Mouse (Mus musculus) stomach, postnatal 0 days (tissue): ENCODE results near the gene Zfp870. TPM values are rescaled to one million over a fixed set of nuclear protein-coding genes. Genes with fewer than 3 reads are reported as not detected.

Experiments
- ATAC-seq: fragments of 200-750 bp; cut with Nextera tagmentation; 2 replicates; pipeline ENCODE4 v1.8.0; 2017; ENCODE audit not compliant: low FRiP score, low TSS enrichment
- DNase-seq: peaks from one replicate; pipeline ENCODE4 v3.0.0-alpha.2; 2016; ENCODE audit warnings: low spot score
- H3K27ac ChIP-seq: fragments of 300-500 bp; sonication (generic); replicated peaks from 2 replicates; pipeline ENCODE4 v1.5.1; 2014; ENCODE audit warnings: mild to moderate bottlenecking, control low read depth
- H3K27me3 ChIP-seq: fragments of 300-500 bp; sonication (generic); 2 replicates; pipeline ENCODE4 v1.6.1; 2014; ENCODE audit warnings: low read length; ENCODE audit not compliant: control insufficient read depth, insufficient read depth
- H3K36me3 ChIP-seq: fragments of 300-500 bp; sonication (generic); 2 replicates; pipeline ENCODE4 v1.6.1; 2014; ENCODE audit warnings: low read length, mixed read lengths; ENCODE audit not compliant: control insufficient read depth, insufficient read depth
- H3K4me1 ChIP-seq: fragments of 300-500 bp; sonication (generic); replicated peaks from 2 replicates; pipeline ENCODE4 v1.6.1; 2014; ENCODE audit warnings: antibody characterized with exemption; ENCODE audit not compliant: control insufficient read depth, insufficient read depth
- H3K4me2 ChIP-seq: fragments of 300-500 bp; sonication (generic); replicated peaks from 2 replicates; pipeline ENCODE4 v1.6.1; 2014; ENCODE audit warnings: low read depth, mild to moderate bottlenecking, control low read depth, moderate library complexity
- H3K4me3 ChIP-seq: fragments of 300-500 bp; sonication (generic); 2 replicates; pipeline ENCODE4 v1.5.1; 2014; ENCODE audit warnings: low read depth, low read length, control low read depth
- H3K9ac ChIP-seq: fragments of 300-500 bp; sonication (generic); 2 replicates; pipeline ENCODE4 v1.6.1; 2014; ENCODE audit warnings: mild to moderate bottlenecking, low read length, control low read depth, mixed read lengths
- H3K9me3 ChIP-seq: fragments of 300-500 bp; sonication (generic); 2 replicates; pipeline ENCODE4 v1.6.1; 2016; ENCODE audit warnings: low read length; ENCODE audit not compliant: control insufficient read depth
- CTCF ChIP-seq: IDR thresholded peaks from 2 replicates; pipeline ENCODE4 v1.5.1; 2016; ENCODE audit warnings: antibody characterized with exemption, low read depth, mild to moderate bottlenecking, moderate library complexity
- EP300 ChIP-seq: optimal IDR thresholded peaks from 2 replicates; pipeline ENCODE3; 2016; ENCODE audit warnings: antibody characterized with exemption
- WGBS: fragments of 180-500 bp; shearing (Covaris S2); extraction: QIAGEN DNeasy Blood & Tissue Kit; methylation state at CpG from one replicate; pipeline ENCODE4 v1.1.7; 2014; 5-methylcytosine and 5-hydroxymethylcytosine counted together
- polyA plus RNA-seq: library from polyadenylated mRNA; unstranded; fragments of >200 nt; fragmentation: Nextera tagmentation; extraction: Ambion mirVana; gene quantifications from 2 replicates; pipeline ENCODE4 v1.2.1, GENCODE M21; 2015

Gene Zfp870
- polyA plus RNA-seq, 1 experiment from 2014 or later, result 2.6 TPM

DNA sequence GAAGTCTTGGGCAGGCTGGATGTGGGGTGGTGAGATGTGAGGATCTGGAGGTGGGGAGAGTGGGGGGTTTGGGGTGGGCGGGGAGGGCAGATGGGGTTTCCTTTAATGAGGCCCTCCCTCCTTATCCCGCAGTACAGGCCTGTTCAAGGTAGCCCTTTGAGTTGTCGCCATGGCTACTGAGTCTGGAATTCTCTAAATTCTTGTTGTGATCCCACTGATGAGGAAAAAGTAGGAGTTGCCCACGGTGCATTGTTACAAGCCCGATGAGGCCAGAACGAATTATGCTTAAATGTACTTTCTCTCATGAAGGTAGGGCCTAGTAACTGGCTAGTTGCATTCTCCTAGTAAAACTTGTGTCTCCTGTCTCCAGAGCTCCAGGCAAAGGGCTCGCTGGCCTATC, 39.9 kb downstream of the Zfp870 start:
- no peak for DNase-seq

DNA sequence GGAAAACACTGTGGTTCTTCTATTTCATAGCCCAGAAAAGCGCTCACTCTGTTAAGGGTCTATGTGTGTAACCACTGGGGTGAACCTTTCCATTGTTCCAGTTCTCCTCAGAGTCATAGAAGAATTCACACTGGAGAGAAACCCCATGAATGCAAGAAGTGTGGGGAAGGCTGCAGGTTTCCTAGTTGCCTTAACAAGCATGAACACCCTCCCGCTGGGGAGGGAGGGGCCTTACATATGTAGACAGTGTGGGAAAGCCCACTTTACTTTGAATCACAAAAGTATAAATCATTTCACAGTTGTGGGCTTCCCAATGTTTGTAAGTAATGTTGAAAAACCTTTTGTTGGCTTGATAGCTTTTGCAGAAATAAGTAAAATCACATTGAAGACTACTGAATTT, 50.1 kb downstream of the Zfp870 start:
- Histone ChIP-seq H3K9ac (no peak overlapping the region), H3K4me2 (no peak overlapping the region), H3K27ac (no peak overlapping the region), H3K36me3 (no peaks in the 10 kb centered on the region), H3K4me1 (no peaks in the 10 kb centered on the region), H3K27me3 (no peaks in the 10 kb centered on the region), H3K4me3 (no peak overlapping the region), H3K9me3 (0 out of 2 replicates have a peak, but pooled peaks cover 2% of the 10 kb centered on the region)
- TF ChIP-seq EP300 (no peak), CTCF (no peak)
- ATAC-seq (no peak), DNase-seq (no peak)
- WGBS, result 86% methylated on average over 2 of the region's 2 CpGs

More for the DNA sequence above, 39.9 kb downstream of the Zfp870 start:
- H3K4me2 ChIP-seq, result no peak overlapping the region
- 39% methylated on average over 7 of the region's 7 CpGs for WGBS
- H3K27ac ChIP-seq, result no peak overlapping the region
- H3K4me3 ChIP-seq, result no peak overlapping the region
- H3K36me3 ChIP-seq, result no peaks in the 10 kb centered on the region
- H3K9me3 ChIP-seq, result no peaks in the 10 kb centered on the region
- ATAC-seq, result no peak
- H3K4me1 ChIP-seq, result no peaks in the 10 kb centered on the region
- H3K9ac ChIP-seq, result no peak overlapping the region
- TF ChIP-seq EP300 (no peak), CTCF (no peak)
- no peaks in the 10 kb centered on the region for H3K27me3 ChIP-seq

DNA sequence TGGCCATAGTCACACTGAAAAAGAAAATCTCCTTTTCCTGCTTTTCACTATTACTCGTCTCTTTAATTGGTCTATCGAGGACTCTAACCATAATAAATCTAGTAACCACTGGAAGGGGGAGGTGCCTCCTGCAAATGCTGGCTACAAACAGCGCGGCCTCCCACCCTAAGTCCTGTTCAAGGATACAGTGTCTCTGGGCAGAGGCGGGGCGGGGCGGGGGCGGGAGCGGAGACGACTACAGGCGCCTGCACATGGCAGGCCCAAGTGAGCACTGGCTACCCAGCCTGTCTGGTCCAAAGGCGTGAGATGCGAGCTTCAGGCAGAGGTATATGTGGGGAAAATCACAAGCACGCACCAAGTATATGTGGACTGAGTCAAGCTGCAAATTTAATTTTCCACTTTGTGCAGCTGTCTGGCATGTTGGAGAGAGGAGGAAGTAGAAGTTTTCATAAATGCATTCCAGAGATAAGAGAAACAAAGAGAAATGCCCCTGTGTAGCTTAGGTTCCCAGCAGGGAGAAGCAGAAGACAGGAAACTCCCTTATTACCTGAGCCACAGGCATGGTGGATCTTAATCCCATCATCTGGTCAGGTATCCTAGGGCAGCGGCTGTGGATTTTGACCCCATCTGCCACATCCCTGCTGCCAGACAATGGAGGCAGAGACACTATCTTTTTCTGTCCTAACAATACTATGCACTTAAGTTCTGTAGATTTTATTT, 52.2 kb downstream of the Zfp870 start:
- Histone ChIP-seq H3K27ac (no peak overlapping the region), H3K36me3 (no peaks in the 10 kb centered on the region), H3K4me3 (no peak overlapping the region), H3K4me2 (no peak overlapping the region; the same call in 1 of the 2 replicates), H3K4me1 (no peaks in the 10 kb centered on the region), H3K9ac (no peak overlapping the region), H3K27me3 (no peaks in the 10 kb centered on the region), H3K9me3 (0 out of 2 replicates have a peak, but pooled peaks cover 2% of the 10 kb centered on the region)
- 25% methylated on average over 15 of the region's 15 CpGs for WGBS
- TF ChIP-seq CTCF, result no peak
- TF ChIP-seq EP300, result no peak
- ATAC-seq, result no peak
- DNase-seq, result peak; percentile 42

DNA sequence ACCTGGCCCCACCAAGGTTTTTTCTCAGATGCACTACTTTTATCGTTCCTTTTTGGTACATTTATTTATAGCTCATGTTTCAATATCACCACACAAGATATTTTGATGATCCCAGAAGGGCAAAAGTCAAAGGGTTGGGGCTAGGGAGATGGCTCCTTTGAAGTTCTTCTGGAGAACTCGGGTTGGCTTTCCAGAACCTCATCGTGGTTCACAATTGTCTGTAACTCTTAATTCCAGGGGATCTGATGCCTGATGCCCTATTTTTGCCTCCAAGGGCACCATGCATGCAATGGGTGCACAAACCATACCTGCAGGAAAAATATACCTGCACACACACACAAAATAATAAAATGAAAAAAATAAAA, 61.0 kb downstream of the Zfp870 start:
- Histone ChIP-seq H3K9ac (no peak overlapping the region), H3K4me2 (peak overlapping the region; percentile 37), H3K36me3 (no peaks in the 10 kb centered on the region), H3K4me3 (peak overlapping the region; percentile 74; the same call in 1 of the 2 replicates), H3K9me3 (no peaks in the 10 kb centered on the region), H3K27ac (no peak overlapping the region), H3K27me3 (no peaks in the 10 kb centered on the region), H3K4me1 (0 out of 2 replicates have a peak, but pooled peaks cover 3% of the 10 kb centered on the region)
- ATAC-seq (no peak), DNase-seq (no peak)
- TF ChIP-seq CTCF (no peak), EP300 (no peak)
- 36% methylated on average over 3 of the region's 3 CpGs for WGBS

DNA sequence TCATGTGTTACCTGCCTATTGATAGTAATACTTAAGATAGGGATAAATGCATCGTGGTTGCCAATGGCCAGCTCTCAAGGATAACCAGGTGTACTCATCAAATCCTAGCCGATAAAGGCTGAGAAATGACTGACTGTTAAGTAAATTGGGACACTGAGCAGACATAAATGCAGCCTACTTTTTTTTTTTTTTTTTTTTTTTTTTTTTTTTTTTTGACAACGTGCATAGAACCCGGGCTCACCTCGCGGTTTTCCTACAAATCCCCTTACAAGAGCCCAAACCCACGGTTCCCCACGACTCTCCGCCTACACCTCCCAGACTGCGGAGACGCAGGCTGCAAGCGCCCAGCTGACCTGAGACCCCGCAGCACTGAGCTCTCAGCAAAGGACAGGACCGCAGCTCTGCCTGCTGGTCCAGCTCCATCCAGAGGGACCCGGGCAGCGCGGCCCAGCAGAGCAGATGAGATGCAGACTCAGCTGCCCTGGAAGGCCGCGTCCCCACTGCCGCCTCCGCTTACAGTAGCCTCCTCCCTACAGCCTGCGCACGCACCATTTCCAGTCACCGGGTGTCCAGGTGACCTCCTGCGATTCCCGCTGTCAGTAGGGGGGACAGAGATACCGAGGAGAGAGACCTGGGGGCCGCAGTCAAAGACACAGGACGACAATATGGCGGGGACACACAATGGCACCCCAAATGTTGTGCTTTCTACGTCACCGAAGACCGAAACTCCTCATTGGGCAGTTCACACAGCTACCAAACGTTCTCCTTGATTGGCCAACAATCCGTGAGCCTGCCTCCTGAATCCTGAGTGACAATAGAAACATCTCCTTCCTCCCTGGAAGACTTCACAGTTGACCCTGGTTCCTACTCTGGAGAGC, 61.7 kb downstream of the Zfp870 start, which contains the start of gene Zfp799:
Zfp799 (minus strand) TSS at position 722 of the 878 bp plus-strand sequence.
- Histone ChIP-seq H3K27me3 (no peaks in the 10 kb centered on the region), H3K4me2 (peak within 1 kb of the TSS; percentile 67), H3K9me3 (no peaks in the 10 kb centered on the region), H3K27ac (peak within 1 kb of the TSS; percentile 85), H3K4me1 (0 out of 2 replicates have a peak, but pooled peaks cover 3% of the 10 kb centered on the region), H3K9ac (peak within 1 kb of the TSS; percentile 97), H3K36me3 (no peaks in the 10 kb centered on the region), H3K4me3 (peak within 1 kb of the TSS; percentile 74)
- peak; percentile 99 for ATAC-seq
- TF ChIP-seq CTCF (no peak), EP300 (no peak)
- under 1% methylated on average over 35 of the region's 35 CpGs for WGBS
- peak; percentile 79 for DNase-seq

Other genes with a start within 250 kb of the Zfp870 start
- 0.04 and 0.23 TPM in 2 replicates for gene Cyp4f40, start 232.7 kb downstream of the Zfp870 start, polyA plus RNA-seq
- 0.62 and 1.1 TPM in 2 replicates for gene Cyp4f15, start 206.0 kb downstream of the Zfp870 start, polyA plus RNA-seq
- gene Zfp871, start 103.4 kb downstream of the Zfp870 start, polyA plus RNA-seq, result 13.0 and 13.7 TPM in 2 replicates
- 1.1 and 1.5 TPM in 2 replicates for gene Zfp811, start 81.7 kb downstream of the Zfp870 start, polyA plus RNA-seq
- gene Zfp799, start 61.4 kb downstream of the Zfp870 start, polyA plus RNA-seq, result 5.1 and 5.7 TPM in 2 replicates
- not detected in 2 replicates for gene Cyp4f14, start 25.7 kb upstream of the Zfp870 start, polyA plus RNA-seq
- 15.5 and 19.2 TPM in 2 replicates for gene Cyp4f13, start 55.8 kb upstream of the Zfp870 start, polyA plus RNA-seq
- gene Zfp472, start 74.2 kb upstream of the Zfp870 start, polyA plus RNA-seq, result 5.6 and 6.4 TPM in 2 replicates
- gene Zfp952, start 101.5 kb upstream of the Zfp870 start, polyA plus RNA-seq, result 4.6 TPM in 2 replicates
- gene Zfp763, start 141.8 kb upstream of the Zfp870 start, polyA plus RNA-seq, result 3.1 and 3.2 TPM in 2 replicates
- gene 4921501E09Rik, start 176.4 kb upstream of the Zfp870 start, polyA plus RNA-seq, result not detected in 2 replicates
- 2.5 and 3.7 TPM in 2 replicates for gene Zfp563, start 197.7 kb upstream of the Zfp870 start, polyA plus RNA-seq
- 0.02 TPM in 1 of 2 replicates, not detected in the other for gene Morc2b, start 248.0 kb upstream of the Zfp870 start, polyA plus RNA-seq